Mouse (Mus musculus) CD8-positive naive resting alpha-beta T cell, adult 2 months (primary cell): Measurements from ENCODE around the gene Bst1.

ENCODE experiments used
- DNase-seq, 2 experiments: peaks; one replicate each; pipeline ENCODE4 v3.0.0; 2022; ENCODE audit warnings: low read depth in 2 of 2, low spot score in 2 of 2

Bst1 gene

DNA sequence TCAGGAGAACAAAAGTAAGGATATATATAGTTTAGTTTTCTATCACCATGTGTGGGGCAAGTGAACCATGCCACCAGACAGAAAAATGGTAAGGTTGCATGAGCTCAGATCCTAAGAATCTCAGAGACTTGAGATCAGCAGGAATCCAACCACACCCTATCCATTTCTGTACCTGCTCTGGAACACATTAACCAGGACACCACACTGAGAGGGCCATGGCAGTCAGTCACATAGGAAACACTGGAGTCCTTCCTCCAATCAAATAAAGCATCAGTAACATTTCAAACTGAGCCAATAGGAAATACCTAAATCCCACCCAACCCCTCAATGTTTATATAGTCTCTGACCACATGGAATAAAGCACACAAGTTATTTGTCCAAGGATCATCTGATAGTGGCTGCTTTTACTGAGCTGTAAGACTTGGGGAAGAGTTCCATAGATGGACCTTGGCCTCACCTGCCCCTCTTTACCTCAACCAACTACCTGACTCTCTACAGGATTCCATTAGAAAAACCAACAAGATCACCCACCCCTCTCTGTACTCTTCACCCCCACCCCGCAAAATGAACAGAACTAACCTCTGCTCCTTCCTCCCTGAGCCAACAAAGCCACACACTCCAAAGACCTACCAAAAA, 8.1 kb upstream of the Bst1 start:
- no peak for DNase-seq

DNA sequence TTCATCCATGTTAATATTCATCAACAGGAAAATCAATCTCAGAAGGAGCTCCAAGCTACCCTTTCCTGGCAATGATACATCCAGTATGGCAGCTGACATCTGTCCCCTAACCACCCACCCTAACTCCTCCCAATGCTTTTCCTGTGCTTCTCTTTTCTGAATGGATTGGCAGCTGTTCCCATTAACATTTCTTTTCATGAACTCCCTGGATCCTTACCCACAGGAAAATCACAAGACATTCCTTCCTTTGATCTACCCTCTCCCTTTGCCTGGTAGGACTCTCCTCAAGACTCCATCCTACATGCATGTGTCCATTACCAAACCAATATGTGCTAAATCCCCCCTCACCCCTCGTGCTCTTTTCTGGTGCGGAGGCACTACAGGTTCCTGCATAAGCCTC, 4.1 kb upstream of the Bst1 start:
- DNase-seq: no peak

DNA sequence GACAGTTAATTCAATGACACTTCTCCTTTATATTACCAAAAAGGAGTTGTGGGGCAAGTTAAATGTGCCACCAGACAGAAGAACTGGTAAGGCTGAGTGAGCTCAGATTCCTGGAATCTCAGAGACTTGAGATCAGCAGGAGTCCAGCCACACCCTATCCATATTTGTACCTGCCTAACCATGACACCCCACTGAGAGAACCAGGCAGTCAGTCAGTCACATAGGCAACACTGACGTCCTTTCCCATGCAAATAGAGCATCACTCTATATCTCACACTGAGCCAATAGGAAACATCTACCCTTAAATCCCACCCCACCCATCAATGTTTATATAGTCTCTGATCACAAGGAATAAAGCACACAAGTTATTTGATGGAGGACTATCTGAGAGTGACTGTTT, 2.9 kb upstream of the Bst1 start:
- DNase-seq: no peak

DNA sequence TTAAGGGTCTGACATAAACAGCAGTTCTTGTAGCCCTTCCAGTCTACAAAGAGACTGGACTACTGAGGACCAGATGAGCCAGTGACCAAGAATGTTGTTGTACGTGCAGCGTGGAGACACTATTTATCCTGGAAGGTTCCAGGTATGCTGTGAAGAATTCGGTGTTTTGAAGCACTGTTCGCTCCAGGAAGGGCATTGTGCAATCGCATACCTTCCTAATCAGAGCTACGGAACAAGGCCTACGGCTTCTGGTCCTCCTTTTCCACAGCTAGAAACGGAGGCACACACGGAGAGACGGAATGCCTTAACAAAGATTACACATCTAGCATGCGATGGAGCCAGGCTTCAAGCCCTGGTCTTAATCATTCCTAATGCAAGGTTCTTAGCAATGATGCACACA, 2.1 kb downstream of the Bst1 start:
- no peak for DNase-seq

DNA sequence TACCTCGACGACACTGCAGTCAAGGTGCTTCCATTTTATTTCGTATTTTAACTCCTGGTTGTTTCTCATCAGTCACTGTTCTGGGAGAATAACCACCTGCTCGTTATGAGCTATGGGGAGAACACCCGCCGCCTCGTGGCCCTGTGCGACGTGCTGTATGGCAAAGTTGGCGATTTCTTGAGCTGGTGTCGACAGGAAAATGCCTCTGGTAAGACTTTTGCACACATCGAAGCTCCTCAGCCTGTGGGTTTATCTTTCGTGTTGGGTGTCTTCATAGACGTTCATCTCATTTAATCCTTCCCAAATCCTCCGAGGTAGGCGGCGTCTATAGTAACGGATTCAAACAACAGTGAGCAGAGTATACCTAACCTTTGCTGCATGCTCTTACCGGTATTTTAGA, 2.9 kb downstream of the Bst1 start, which contains the start of gene Fbxl5:
Gene Fbxl5 (minus strand): TSS at position 101 of the 400 bp plus-strand sequence.
- no peak for DNase-seq

DNA sequence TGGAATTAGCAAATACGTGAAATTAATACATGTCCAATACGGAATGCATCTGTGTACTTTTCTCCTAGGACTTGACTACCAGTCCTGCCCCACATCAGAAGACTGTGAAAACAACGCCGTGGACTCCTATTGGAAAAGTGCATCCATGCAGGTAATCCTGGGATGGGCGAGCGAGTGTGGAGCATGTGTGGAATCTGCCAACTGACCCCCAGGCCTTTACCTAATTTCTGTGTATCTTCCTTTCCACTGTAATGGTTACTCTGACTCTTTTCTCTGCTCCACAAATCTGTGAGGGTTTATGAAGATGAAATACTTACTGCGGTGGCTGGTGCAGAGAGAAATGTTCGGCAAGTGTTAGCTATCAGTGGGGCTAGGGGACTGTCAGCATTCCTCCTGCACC, 3.5 kb downstream of the Bst1 start:
- DNase-seq: no peak

DNA sequence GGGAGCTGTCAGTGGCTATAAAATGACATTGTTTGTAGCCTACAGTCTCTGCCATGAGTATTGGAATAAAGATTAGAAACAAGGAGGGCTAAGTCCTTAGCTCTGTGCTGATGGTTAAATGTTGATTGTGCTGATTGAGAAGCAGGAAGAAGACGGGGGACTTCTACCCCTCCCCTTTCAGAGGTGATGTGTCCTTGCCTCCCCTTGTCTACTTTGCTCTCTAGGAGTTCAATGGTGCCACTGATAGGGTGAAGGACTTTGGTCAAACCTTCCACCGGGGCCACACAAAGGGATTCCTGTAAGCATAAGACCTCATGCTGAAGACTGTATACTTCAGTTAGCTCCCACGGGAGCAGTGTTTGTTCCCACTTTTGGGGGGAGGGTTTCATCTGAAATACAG, 4.1 kb downstream of the Bst1 start:
- no peak for DNase-seq

DNA sequence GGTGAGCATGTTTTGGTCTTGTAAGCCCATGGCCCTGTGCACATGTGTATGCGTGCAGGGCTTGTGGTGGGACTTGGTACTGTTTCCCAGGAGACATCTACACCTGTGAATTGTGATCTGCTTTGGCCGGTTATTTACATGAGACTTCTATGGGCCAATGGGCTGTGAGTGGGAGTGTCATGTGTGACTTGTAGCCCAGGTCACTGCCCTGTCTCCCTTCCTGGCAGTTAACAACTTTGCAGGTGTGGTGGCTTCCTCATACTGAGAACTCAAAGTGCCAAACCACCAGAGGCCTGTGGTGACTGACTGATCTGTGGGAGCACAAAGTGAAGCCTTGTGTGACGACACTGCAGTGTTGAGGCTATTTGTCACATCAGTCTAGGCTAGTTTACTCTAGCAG, 5.9 kb downstream of the Bst1 start:
- DNase-seq: peak; percentile 21 to 47

DNA sequence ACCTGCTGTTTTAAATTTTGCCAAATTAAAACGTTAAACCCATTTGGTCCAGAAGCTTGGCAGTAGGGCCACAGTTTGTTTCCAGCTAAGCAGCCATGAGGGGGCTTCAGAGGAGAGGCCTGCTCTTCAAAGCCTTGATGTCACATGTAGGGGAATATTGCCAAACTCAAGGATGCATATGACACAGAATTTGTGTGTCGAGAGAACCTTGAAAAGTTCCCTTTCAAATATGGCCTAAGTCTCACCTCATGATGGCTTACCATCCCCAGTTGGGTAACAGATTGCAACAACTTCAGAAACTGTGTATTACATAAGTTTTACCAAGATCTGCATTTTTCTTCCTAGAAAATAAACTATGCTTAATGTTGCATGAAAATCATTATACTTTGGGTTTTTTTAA, 8.2 kb downstream of the Bst1 start:
- DNase-seq: no peak

DNA sequence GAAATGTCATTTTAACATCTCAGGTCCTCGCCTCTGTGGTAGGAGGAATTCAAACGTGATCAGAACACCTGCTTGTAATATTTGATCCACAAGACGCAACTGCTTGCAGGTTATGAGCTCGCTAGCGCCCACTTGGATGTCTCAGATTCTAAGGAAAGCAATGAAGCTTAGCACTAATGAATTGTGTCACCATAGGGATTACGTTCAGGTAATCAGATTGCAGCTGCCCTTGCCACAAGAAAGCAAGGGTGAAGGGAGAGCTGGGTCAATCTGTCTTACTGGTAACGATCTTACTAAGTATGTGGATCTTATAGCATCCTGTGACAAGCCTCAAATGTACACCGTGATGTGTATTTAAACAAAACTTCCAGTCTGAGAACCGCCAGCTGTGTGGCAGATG, 8.7 kb downstream of the Bst1 start:
- no peak for DNase-seq

DNA sequence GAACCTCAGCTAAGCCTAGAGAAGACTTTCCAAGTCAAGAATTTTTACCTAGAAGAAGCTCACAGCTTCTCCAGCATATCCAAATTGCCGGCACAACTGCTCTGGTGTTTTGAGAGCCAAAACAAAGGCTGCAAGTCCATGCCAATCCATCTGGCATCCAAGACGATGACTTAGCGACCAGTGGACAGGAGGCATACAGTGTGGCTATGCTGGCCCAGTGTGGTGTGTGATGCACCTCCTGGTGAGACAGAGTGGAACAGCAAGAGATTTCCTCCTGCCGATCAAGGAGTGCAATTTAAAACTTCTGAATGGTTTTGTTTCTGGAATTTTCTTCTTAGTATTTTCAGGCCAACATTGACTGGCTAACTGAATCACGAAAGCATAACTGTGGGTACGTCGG, 17.9 kb downstream of the Bst1 start:
- DNase-seq: no peak

DNA sequence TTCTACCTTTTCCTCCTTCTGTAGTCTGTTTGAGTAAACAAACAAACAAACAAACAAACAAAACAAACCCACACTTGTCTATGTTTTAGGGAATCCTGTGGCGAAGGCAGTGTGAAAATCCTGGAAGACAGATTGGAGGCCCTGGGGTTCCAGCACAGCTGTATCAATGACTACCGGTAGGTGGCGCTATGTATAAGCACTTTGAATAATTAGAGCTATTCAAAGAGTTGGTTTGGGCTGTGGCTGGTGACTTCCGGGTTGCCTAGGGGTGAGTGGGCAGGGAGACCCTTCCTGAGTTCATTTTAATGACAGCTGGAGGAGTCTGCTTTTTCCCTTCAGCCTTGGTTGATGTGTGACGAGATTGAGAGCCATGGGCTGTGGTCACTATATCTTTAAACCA, 18.7 kb downstream of the Bst1 start:
- DNase-seq: peak; percentile 36 to 51

DNA sequence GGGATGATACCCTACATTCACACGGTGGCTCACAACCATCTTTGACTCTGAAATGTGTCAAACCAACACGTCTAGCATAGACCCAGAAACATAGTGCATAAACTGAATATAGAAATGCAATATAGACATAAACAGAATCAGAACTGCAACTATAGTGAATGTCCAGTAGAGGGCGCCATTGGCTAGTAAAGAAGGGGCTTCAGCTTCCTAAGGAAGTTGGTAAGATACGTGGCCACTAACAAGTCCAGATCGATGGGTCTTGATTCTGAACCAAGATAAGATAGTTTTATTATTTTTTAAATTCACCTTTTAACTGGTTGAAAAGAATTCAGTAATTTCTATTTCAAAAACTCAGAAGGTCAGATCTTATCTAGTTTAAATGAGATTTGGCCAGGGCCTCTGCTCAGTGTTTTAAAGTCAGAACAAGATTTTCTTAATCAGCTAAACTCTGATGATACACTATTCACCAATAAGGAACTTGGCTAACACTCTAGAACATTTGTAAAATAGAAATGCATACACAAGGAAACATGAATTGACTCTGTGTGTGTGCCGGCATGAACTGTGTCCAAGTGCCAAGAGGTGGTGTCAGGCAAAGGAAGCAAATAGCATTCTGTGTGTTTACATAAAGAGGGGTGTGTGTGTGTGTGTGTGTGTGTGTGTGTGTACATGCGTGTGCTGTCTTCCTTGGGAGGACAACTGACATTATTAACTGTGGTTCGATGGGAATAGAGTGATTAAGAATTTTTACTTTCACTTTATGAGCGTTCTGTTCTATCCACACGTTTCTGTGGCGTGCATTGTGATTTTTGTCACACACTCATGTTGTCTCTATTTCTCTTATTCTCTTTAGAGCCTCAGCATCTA, 22.7 kb downstream of the Bst1 start:
- DNase-seq: peak; percentile 31 to 52

DNA sequence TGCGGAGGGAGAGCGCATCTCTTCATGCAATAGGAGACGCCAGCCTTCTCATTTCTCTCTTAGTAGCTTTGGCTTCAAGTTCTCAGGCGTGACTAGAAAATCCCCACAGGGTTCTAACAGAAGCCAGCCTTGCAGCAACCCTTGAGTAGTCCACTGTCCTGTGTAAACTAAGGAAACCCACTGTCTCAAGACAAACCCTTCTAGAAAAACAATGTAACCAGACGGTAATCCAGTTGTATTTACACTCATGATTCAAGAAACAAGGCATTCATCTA, 23.3 kb downstream of the Bst1 start:
- DNase-seq: no peak

DNA sequence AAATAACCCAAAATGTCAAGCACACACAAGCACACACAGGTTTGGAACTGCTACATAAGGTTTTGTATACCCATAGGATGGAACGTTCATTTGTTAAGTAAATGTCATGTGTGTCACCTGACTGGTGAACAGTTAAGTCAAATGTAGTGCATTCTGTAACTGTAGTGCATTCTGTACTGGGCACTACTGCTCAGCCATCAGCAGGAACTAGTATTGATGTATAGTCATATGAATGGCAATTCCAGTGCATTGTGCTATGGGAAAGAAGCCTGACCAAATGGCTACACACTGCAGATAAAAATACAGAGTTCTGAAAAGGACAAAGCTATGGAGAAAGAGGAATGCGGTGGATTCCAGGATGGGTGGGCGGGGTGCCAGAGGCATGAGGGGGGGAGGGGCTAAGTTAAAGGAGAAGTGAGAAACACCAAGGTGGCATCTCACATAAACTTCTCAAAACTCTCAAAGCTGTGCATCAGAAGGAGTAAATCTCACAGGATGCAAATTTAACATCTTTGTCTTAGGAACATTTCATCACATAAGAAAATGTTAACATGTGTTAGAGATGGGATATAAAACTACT, 24.0 kb downstream of the Bst1 start:
- no peak for DNase-seq

DNA sequence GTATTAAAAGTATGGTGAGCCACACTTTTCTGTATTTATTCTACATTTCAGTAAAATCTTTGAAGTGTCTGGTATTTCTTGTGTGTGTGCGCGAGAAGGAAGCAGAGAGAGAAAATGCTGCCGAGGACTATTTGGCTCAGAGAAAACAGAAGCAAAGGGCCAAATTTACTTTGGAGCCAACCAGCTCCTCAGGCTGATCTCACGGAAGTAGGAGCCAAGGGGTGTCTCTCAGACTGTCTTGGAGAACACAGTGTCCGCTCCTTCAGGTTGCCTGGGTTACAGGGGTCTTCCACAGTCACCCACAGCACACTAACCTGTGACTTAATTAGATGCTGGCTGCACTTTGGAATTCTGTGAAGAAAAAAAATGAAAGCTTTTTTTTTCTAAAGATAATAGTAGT, 26.4 kb downstream of the Bst1 start:
- no peak for DNase-seq

DNA sequence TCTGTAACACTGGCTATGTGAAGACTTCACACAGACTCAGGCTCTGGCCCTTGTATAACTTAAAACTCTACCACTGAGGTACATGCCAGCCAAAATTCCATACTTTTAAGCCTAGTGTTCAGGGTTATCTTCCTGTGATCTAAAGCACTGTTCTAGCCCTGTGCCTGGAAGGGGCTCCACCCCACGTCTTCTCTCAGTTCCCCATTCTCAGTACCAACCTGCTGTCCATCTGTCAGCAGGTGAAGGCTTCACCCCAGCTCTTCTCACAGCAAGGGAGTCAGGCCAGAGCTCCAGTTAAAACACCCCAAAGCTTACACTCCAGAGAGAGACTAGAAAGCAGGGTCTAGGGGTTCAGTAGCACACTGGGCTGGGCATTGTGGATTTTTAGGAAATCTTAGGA, 27.0 kb downstream of the Bst1 start:
- DNase-seq: no peak

DNA sequence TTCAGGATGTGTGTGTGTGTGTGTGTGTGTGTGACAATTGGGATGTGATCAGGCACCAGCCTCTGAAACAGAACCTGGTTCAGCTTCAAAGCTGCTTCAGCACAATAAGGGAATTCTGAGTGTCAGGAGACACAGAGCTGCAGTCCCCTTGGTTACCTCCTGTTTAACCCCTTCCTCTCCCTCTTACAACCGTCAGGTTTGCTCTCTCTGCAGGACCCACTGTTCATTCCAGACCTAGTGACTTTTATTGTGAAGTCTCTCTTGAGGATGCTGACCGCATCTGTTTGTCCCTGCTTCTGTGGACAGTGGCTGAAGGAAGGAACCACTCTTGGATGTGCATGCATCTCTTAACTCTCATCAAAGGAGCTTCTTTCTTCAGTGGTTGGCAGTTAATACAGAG, 27.5 kb downstream of the Bst1 start:
- DNase-seq: no peak

DNA sequence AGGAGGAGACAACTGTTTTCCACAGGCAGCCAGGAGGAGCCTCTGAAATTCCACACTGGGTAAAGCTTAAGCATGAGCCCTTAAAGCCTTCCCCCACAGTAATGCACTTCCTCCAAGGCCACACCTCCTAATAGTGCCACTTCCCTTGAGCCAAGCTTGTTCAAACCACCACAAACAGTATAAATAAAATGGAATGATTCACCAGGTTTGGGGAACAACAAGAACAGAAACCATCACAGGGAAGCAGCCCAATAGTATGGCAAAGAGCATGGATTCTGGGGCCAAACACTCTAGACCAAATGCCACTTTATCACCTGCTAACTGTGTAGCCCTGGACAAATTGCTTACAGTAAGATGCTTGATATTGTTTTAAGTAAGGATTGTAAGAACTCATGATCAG, 28.9 kb downstream of the Bst1 start:
- no peak for DNase-seq

DNA sequence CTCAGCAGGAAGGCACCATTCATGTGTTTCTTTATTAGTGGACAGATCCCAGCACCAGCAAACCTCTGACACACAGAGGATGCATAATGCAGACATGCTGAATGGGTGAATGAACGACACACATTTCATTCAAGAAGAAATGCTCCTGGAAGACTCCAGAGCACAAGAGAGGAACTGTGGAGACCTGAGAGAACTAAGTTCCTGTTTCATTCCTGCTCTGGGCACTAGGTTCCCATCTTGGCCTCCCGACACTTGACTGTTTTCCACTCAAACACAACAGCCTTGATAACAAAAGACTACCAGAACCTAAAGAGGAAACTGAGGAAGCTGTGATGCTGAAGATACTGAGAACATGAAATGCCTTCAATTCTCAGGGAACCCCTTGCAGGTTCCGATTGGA, 29.6 kb downstream of the Bst1 start:
- no peak for DNase-seq

DNA sequence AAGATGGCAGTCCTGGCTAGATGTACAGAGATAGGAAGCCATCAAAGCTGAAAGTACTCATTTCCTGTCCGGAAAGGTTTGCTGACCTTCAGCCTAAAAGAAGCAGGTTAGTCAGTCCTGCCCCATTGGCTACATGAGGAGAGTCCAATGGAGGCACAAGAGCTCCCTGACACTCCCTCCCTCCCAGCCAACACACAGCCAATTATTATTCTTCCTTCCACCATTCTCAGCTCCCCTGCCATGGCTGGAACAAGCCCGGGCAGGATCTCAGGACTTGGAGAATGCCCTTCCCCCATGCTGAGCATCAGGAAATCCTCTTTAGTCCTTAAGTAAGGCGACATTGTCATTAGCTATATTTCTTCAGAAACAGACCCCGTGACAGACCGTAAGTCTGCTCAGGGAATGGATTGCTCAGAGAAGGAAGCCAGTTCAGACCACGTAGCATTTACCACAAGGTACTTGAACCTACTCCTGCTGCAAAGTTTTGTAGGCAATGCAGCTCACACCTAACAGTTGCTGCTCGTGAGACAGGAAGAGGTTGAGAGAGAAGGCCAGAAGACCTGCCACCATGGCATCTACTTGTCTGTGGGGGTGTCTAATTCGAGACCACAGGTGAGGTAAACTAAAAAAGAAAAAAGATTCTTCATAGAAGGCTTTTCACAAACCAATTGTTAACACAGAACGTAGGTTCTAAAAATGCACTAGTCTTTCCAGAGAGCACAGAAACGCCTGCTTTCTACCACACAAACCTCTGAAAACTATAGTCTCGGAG, 34.6 kb downstream of the Bst1 start:
- DNase-seq: no peak
